Mouse (Mus musculus) heart, postnatal 0 days (tissue): Measurements from ENCODE around the gene Kidins220. TPM values are rescaled to one million over a fixed set of nuclear protein-coding genes. Genes with fewer than 3 reads are reported as not detected.

Source experiments
- ATAC-seq: fragments of 200-750 bp; cut with Nextera tagmentation; 2 replicates; pipeline ENCODE4 v1.8.0; 2017; ENCODE audit warnings: low read depth, moderate number of reproducible peaks, moderate library complexity; ENCODE audit not compliant: insufficient read depth
- DNase-seq: peaks from one replicate; pipeline ENCODE4 v3.0.0-alpha.2; 2016; ENCODE audit warnings: low spot score
- H3K27ac ChIP-seq: fragments of 300-500 bp; sonication (generic); 2 replicates; pipeline ENCODE4 v1.5.1; 2014; ENCODE audit warnings: low read depth, mild to moderate bottlenecking
- H3K27me3 ChIP-seq: fragments of 300-500 bp; sonication (generic); 2 replicates; pipeline ENCODE4 v1.6.1; 2014; ENCODE audit warnings: low read length, mixed read lengths; ENCODE audit not compliant: control insufficient read depth, insufficient read depth
- H3K36me3 ChIP-seq: fragments of 300-500 bp; sonication (generic); replicated peaks from 2 replicates; pipeline ENCODE4 v1.6.1; 2014; ENCODE audit warnings: low read length, mixed read lengths; ENCODE audit not compliant: control insufficient read depth, insufficient read depth
- H3K4me1 ChIP-seq: fragments of 300-500 bp; sonication (generic); 2 replicates; pipeline ENCODE4 v1.6.1; 2014; ENCODE audit warnings: antibody characterized with exemption; ENCODE audit not compliant: control insufficient read depth, insufficient read depth
- H3K4me2 ChIP-seq: fragments of 300-500 bp; sonication (generic); 2 replicates; pipeline ENCODE4 v1.6.1; 2014; ENCODE audit warnings: low read depth, mild to moderate bottlenecking, low read length, moderate library complexity
- H3K4me3 ChIP-seq: fragments of 300-500 bp; sonication (generic); 2 replicates; pipeline ENCODE4 v1.5.1; 2014; ENCODE audit warnings: low read depth, low read length
- H3K9ac ChIP-seq: fragments of 300-500 bp; sonication (generic); replicated peaks from 2 replicates; pipeline ENCODE4 v1.6.1; 2014; ENCODE audit warnings: low read depth, low read length, mixed read lengths
- H3K9me3 ChIP-seq: fragments of 300-500 bp; sonication (generic); replicated peaks from 2 replicates; pipeline ENCODE4 v1.6.1; 2016; ENCODE audit warnings: low read length; ENCODE audit not compliant: control insufficient read depth
- CTCF ChIP-seq: IDR thresholded peaks from 2 replicates; pipeline ENCODE4 v1.5.1; 2016; ENCODE audit warnings: antibody characterized with exemption, control low read depth, low read depth
- EP300 ChIP-seq: IDR thresholded peaks from 2 replicates; pipeline ENCODE4 v1.6.1; 2016; ENCODE audit warnings: antibody characterized with exemption, low read depth
- WGBS: fragments of 180-500 bp; shearing (Covaris S2); extraction: QIAGEN DNeasy Blood & Tissue Kit; methylation state at CpG from one replicate; pipeline ENCODE4 v1.1.7; 2014; 5-methylcytosine and 5-hydroxymethylcytosine counted together
- polyA plus RNA-seq: library from polyadenylated mRNA; unstranded; fragments of >200 nt; fragmentation: Nextera tagmentation; extraction: Ambion mirVana; gene quantifications from 2 replicates; pipeline ENCODE4 v1.2.1, GENCODE M21; 2015
- total RNA-seq: library from RNA; depleted of rRNA; stranded (reverse); fragments of >200 nt; gene quantifications from 2 replicates; pipeline ENCODE4 v1.2.3, GENCODE M21; 2014; ENCODE audit warnings: low replicate concordance

Kidins220 gene
- total and polyA plus RNA-seq, 2 experiments from 2014 or later = 24.6 to 64.3 TPM

DNA sequence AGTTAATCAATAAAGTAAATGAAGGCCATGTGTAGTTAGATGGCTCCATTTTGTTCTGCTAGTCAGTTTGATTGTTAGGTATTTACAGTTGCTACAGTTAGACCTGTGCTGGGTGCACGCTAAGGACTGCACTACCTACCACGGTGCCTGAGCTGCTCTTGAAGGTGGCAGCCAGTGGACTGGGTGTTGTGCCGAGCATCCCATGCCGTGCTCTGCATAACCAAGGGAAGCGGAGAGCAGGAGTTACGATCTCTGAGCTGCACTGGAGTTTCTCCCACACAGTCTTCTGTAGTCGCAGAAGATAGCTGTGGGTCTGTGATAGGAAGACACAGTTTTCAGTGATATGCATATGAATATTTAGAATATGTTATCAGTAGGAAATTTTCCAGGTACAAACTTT lies 51.6 kb downstream of the Kidins220 start:
- TF ChIP-seq EP300 = no peak
- TF ChIP-seq CTCF = no peak
- no peaks in the 10 kb centered on the region for H3K9me3 ChIP-seq
- no peak overlapping the region for H3K4me3 ChIP-seq
- no peaks in the 10 kb centered on the region for H3K27me3 ChIP-seq
- H3K4me2 ChIP-seq = no peak overlapping the region
- peaks cover 32% of the 10 kb centered on the region for H3K36me3 ChIP-seq
- 82% methylated on average over 7 of the region's 7 CpGs for WGBS
- DNase-seq = no peak
- H3K9ac ChIP-seq = no peak overlapping the region
- no peak overlapping the region for H3K27ac ChIP-seq
- ATAC-seq = no peak
- H3K4me1 ChIP-seq = no peaks in the 10 kb centered on the region

DNA sequence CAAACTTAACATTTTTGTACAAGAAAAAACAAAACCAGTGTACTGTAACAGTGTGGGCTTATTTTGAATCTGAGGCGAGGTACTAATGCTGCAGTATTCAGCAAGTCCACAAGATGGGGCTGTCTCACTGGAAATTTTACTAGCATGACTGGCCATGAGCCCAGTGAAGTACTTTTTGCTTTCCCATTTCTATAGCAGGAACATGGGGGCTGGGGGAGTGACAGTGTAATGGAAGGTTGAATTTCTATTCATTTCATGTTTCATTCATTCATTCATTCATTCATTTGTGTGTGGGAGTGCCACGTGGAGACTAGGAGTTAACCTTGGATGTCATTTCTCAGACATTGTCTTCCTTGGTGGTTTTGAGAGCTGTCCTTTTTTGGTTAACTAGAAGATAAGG lies 52.7 kb downstream of the Kidins220 start:
- ATAC-seq (peak; percentile 55), DNase-seq (peak; percentile 59)
- Histone ChIP-seq H3K4me2 (no peak overlapping the region), H3K27ac (no peak overlapping the region), H3K9me3 (no peaks in the 10 kb centered on the region), H3K4me1 (no peaks in the 10 kb centered on the region), H3K36me3 (peaks cover 39% of the 10 kb centered on the region), H3K9ac (no peak overlapping the region), H3K27me3 (no peaks in the 10 kb centered on the region), H3K4me3 (no peak overlapping the region)
- WGBS = 19% methylated on average over 2 of the region's 2 CpGs
- TF ChIP-seq CTCF (peak; percentile 77), EP300 (no peak)

DNA sequence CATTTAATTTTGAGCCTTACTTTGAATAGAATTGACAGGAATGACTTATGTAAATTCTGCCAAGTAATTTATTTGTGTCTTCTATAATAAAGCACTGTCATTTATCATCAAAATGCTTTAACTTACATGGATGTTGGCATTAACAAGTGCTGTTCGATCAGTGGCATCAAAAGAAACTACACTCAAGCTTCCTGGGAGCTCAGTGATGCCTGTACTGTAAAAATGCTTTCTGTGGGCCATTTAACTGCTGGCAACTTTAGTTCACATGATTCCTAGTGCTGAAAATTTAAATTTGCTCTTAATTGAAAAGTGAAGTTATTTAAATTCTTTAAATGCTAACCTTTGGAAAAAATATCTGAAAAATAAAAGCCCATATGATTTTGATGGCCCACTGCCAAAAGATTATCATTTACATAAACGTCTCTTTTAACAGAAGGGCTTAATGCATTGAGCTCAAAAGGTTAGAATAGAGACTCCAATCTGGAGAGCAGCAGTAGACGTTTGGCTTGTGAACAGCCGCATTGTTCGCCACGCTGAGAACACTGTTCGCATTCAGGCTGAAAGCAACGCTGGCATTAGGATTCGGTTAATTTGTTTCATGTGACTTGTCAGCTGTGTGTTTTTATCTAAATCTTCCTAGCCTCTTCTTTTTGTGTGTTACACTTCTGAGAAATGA lies 59.1 kb downstream of the Kidins220 start:
- Histone ChIP-seq H3K4me1 (peaks cover 5% of the 10 kb centered on the region; the same call in 1 of the 2 replicates), H3K27me3 (no peaks in the 10 kb centered on the region), H3K27ac (no peak overlapping the region), H3K36me3 (peaks cover 49% of the 10 kb centered on the region), H3K9me3 (no peaks in the 10 kb centered on the region), H3K9ac (no peak overlapping the region), H3K4me3 (no peak overlapping the region), H3K4me2 (no peak overlapping the region)
- TF ChIP-seq EP300 (no peak), CTCF (no peak)
- DNase-seq (no peak), ATAC-seq (no peak)
- 45% methylated on average over 9 of the region's 9 CpGs for WGBS

DNA sequence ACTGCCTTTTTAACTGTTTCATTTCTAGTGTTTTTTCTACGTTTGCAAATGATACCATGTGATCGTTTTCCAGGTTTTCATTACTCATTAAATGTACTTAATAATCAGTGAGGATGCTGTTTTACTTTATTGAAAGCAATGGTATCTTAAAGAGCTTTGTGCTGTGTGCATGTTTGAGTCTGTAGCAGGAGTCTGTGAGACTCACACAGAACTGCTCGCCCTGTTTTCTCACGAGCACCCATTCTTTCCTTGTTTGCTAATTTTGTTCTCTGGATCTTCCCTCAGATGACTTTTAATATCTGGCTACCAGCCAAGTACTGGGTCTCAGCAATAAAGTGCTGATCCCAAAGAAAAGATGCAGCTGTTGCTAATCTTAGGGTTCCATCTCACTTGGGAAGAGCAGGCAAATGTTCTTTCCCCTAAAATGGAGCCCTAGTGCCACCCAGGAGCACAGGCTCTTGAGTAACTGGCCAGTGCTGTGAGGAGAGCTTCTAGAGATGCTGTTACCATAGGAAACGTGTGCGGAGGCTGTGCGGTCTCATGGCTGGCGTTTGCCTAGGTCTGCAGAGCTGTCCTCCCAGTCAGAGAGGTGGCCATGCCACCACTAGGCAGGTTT lies 59.7 kb downstream of the Kidins220 start:
- TF ChIP-seq EP300 (no peak), CTCF (no peak)
- Histone ChIP-seq H3K9ac (no peak overlapping the region), H3K27ac (peak overlapping the region; percentile 17; the same call in 1 of the 2 replicates), H3K4me1 (peaks cover 5% of the 10 kb centered on the region; the same call in 1 of the 2 replicates), H3K4me2 (no peak overlapping the region), H3K36me3 (peaks cover 53% of the 10 kb centered on the region), H3K27me3 (no peaks in the 10 kb centered on the region), H3K9me3 (no peaks in the 10 kb centered on the region), H3K4me3 (no peak overlapping the region)
- DNase-seq (no peak), ATAC-seq (no peak)
- 58% methylated on average over 8 of the region's 8 CpGs for WGBS

DNA sequence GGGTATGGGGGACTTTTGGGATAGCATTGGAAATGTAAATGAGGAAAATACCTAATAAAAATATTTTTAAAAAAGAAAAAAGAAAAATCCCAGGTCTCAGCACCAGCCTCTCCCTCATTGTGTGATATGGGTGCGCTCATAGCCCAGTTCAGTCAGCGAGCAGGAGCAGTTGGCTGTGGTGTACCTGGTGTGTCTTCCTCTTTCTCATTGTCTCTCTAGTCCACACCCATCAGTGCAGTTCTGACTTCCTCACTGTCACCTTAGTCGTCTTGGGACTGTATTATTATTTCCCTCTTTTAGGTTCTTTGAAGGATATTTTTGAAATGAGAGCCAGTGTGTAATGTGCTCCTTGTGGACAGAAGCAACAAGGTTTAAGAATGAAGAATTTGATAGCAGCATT lies 61.3 kb downstream of the Kidins220 start:
- 85% methylated on average over 3 of the region's 3 CpGs for WGBS
- DNase-seq (no peak), ATAC-seq (no peak)
- no peaks in the 10 kb centered on the region for H3K9me3 ChIP-seq
- TF ChIP-seq EP300 = no peak
- no peak for TF ChIP-seq CTCF
- no peak overlapping the region for H3K27ac ChIP-seq
- no peak overlapping the region for H3K4me3 ChIP-seq
- no peaks in the 10 kb centered on the region for H3K27me3 ChIP-seq
- H3K36me3 ChIP-seq = peaks cover 56% of the 10 kb centered on the region
- H3K9ac ChIP-seq = no peak overlapping the region
- peaks cover 5% of the 10 kb centered on the region; the same call in 1 of the 2 replicates for H3K4me1 ChIP-seq
- no peak overlapping the region for H3K4me2 ChIP-seq
